Mouse (Mus musculus) left cerebral cortex, postnatal 14 days (tissue): ENCODE data around the gene Tbxas1. TPM values are rescaled to one million over a fixed set of nuclear protein-coding genes. Genes with fewer than 3 reads are reported as not detected.
A peak's percentile ranks its signal among the peaks of the same experiment; 100 is the strongest.

Source experiments
- DNase-seq, 2 experiments: peaks; one replicate each; pipeline ENCODE4 v3.0.0; 2021 to 2022; ENCODE audit warnings: low spot score in 2 of 2, mixed read lengths in 1 of 2
- intact Hi-C: fragments of 180-260 bp; cut with DNase I; formaldehyde crosslinking; loops from one replicate; pipeline ENCODE4 v1.15.1; 2025
- total RNA-seq, 2 experiments: library from RNA; stranded (reverse); gene quantifications; 2 replicates each; pipeline ENCODE4 v1.2.3; 2021

Tbxas1 gene
- total RNA-seq, 2 experiments from 2014 or later = 2.9 to 3.0 TPM

GRCm38 (mm10) chr6:38882728-38883171 lies 7.5 kb downstream of the Tbxas1 start:
- peak in 1 of 2 experiments; percentile 22 for DNase-seq
- intact Hi-C loops = no loop called here

GRCm38 (mm10) chr6:38884482-38884881 lies 9.3 kb downstream of the Tbxas1 start:
- DNase-seq = no peak
- intact Hi-C loops = no loop called here

- intact Hi-C loops = no loop called here
- DNase-seq = no peak
These were observed 9.9 kb downstream of the Tbxas1 start for GRCm38 (mm10) chr6:38885132-38885531.

GRCm38 (mm10) chr6:38887436-38887835 lies 12.2 kb downstream of the Tbxas1 start:
- no peak for DNase-seq
- intact Hi-C loops = no loop called here

- intact Hi-C loops = no loop called here
- DNase-seq = no peak
These were observed 14.0 kb downstream of the Tbxas1 start for GRCm38 (mm10) chr6:38889156-38889555.

- intact Hi-C loops = no loop called here
- DNase-seq = no peak
These were observed 16.8 kb downstream of the Tbxas1 start for GRCm38 (mm10) chr6:38892017-38892416.

GRCm38 (mm10) chr6:38893615-38894014 lies 18.4 kb downstream of the Tbxas1 start:
- intact Hi-C loops = no loop called here
- no peak for DNase-seq

GRCm38 (mm10) chr6:38900073-38900472 lies 24.9 kb downstream of the Tbxas1 start:
- DNase-seq = no peak
- intact Hi-C loops = no loop called here

GRCm38 (mm10) chr6:38900479-38901126 lies 25.4 kb downstream of the Tbxas1 start:
- no peak for DNase-seq
- intact Hi-C loops = no loop called here

- no peak for DNase-seq
- intact Hi-C loops = no loop called here
These were observed 25.9 kb downstream of the Tbxas1 start for GRCm38 (mm10) chr6:38901152-38901551.

GRCm38 (mm10) chr6:38901636-38902035 lies 26.4 kb downstream of the Tbxas1 start:
- intact Hi-C loops = no loop called here

GRCm38 (mm10) chr6:38902820-38903439 lies 27.7 kb downstream of the Tbxas1 start:
- intact Hi-C loops = no loop called here
- DNase-seq = no peak

More at GRCm38 (mm10) chr6:38901636-38902035, 26.4 kb downstream of the Tbxas1 start:
- DNase-seq = no peak

- intact Hi-C loops = no loop called here
- no peak for DNase-seq
These were observed 30.8 kb downstream of the Tbxas1 start for GRCm38 (mm10) chr6:38906005-38906404.

- DNase-seq = no peak
- intact Hi-C loops = no loop called here
These were observed 33.2 kb downstream of the Tbxas1 start for GRCm38 (mm10) chr6:38908401-38908800.

GRCm38 (mm10) chr6:38910828-38911559 lies 35.8 kb downstream of the Tbxas1 start:
- intact Hi-C loops = loop anchor here (2.0 kb wide), 1 partner anchor 174 kb away; no protein-coding TSS in a partner anchor
- DNase-seq = peak; percentile 33 to 40

- intact Hi-C loops = no loop called here
- no peak for DNase-seq
These were observed 37.0 kb downstream of the Tbxas1 start for GRCm38 (mm10) chr6:38912121-38912660.

- intact Hi-C loops = no loop called here
- DNase-seq = peak; percentile 19 to 24
These were observed 37.6 kb downstream of the Tbxas1 start for GRCm38 (mm10) chr6:38912845-38913244.

GRCm38 (mm10) chr6:38913386-38914042 lies 38.3 kb downstream of the Tbxas1 start:
- intact Hi-C loops = no loop called here
- peak in 1 of 2 experiments; percentile 53 for DNase-seq

- intact Hi-C loops = no loop called here
- DNase-seq = no peak
These were observed 39.0 kb downstream of the Tbxas1 start for GRCm38 (mm10) chr6:38914181-38914580.

- DNase-seq = peak; percentile 14 to 42
- intact Hi-C loops = no loop called here
These were observed 40.6 kb downstream of the Tbxas1 start for GRCm38 (mm10) chr6:38915776-38916175.
